Mouse (Mus musculus) layer of hippocampus, adult 6 months (tissue): ENCODE results near the gene Ccl27b. TPM values are rescaled to one million over a fixed set of nuclear protein-coding genes. Genes with fewer than 3 reads are reported as not detected.

ENCODE experiments used
- long read RNA-seq, 2 experiments: library from polyadenylated mRNA; unstranded; transcript quantifications; one replicate each; pipeline ENCODE4 v2.0.0; 2019 to 2020
- polyA plus RNA-seq: library from polyadenylated mRNA; unstranded; fragments of <200 nt; fragmentation: Nextera tagmentation; gene quantifications from 2 replicates; pipeline ENCODE4 v1.2.3, GENCODE M21; 2021

Gene Ccl27b
- not detected in 2 replicates for polyA plus RNA-seq
- long read RNA-seq, experiment 1, partial matches to known transcripts = 0 of 2 reads
- long read RNA-seq, experiment 1, other reads (novel, unspliced or antisense) = 2 of 2 reads
- long read RNA-seq, experiment 2 = 0 reads

GRCm38 (mm10) chr4:42654951-42655350 is at the start of gene Ccl27b:
Ccl27b (plus strand) TSS chr4:42655251.

GRCm38 (mm10) chr4:42611895-42612294 is 43.2 kb upstream of the Ccl27b start, which contains the start of gene Gm10591:
Gm10591 (plus strand) TSS chr4:42612195.

GRCm38 (mm10) chr4:42629419-42629818 is 25.6 kb upstream of the Ccl27b start, which contains the start of gene Gm2564:
Gm2564 (plus strand) TSS chr4:42629719.

GRCm38 (mm10) chr4:42661793-42662192 is 6.7 kb downstream of the Ccl27b start, which contains the start of gene Il11ra2:
Il11ra2 (minus strand) TSS chr4:42661893.

Other genes starting within 250 kb of the Ccl27b start
- gene Gm21586, start 215.9 kb upstream of the Ccl27b start, polyA plus RNA-seq = 1.7 TPM in 1 of 2 replicates, not detected in the other
- gene Gm2163, start 188.5 kb upstream of the Ccl27b start, polyA plus RNA-seq = 0.06 and 0.10 TPM in 2 replicates
- gene Fam205a2, start 127.1 kb upstream of the Ccl27b start, polyA plus RNA-seq = 0.31 TPM in 1 of 2 replicates, not detected in the other
- gene Gm10591, start 43.1 kb upstream of the Ccl27b start, polyA plus RNA-seq = not detected in 2 replicates
- 0.55 and 0.89 TPM in 2 replicates for gene Gm2564, start 25.5 kb upstream of the Ccl27b start, polyA plus RNA-seq
- gene Il11ra2, start 6.6 kb downstream of the Ccl27b start, polyA plus RNA-seq = 0.44 and 0.49 TPM in 2 replicates
- gene 4930578G10Rik, start 80.3 kb downstream of the Ccl27b start, polyA plus RNA-seq = not detected in 2 replicates
- gene Ccl19, start 101.3 kb downstream of the Ccl27b start, polyA plus RNA-seq = 1.3 and 1.5 TPM in 2 replicates
- gene Ccl21a, start 118.7 kb downstream of the Ccl27b start, polyA plus RNA-seq = 0.19 and 0.38 TPM in 2 replicates
- 0.04 TPM in 1 of 2 replicates, not detected in the other for gene Fam205a1, start 198.6 kb downstream of the Ccl27b start, polyA plus RNA-seq
- 0.64 TPM in 2 replicates for gene Gm12394, start 201.5 kb downstream of the Ccl27b start, polyA plus RNA-seq
- 1.2 and 1.3 TPM in 2 replicates for gene Fam205c, start 219.0 kb downstream of the Ccl27b start, polyA plus RNA-seq